Comparison of ENCODE assay signal across 12 mouse cellular contexts in genomic region chr3:127457761-127458419, GRCm38 (mm10). TPM values are rescaled to one million over a fixed set of nuclear protein-coding genes. Genes with fewer than 3 reads are reported as not detected.
DNase-seq lines count a peak whose midpoint lies in the region; ATAC-seq and TF ChIP-seq lines count a peak whose summit lies in the region.
"Had no signal": no experiment of that assay in that cellular context is flagged by ENCODE, and none has a peak within 500 bp of the region (broad histone marks: within the 10 kb centered on the region; RNA-seq: fewer than 3 reads in every experiment).

No protein-coding gene starts in this region.

- peak; percentile 6 for DNase-seq in CD4-positive, CD25-positive, alpha-beta regulatory T cell, adult 2 months (ENCODE audit: low read depth, low spot score)
- no peak for DNase-seq in kidney, postnatal 0 days (ENCODE audit: low spot score)
- DNase-seq in kidney, adult 9 months = no peak
- DNase-seq in brain, adult 2 months (ENCODE audit: low read depth, low spot score) = peak; percentile 37
- DNase-seq in frontal cortex, adult 2 months (ENCODE audit: extremely low spot score in 1 of 2, low spot score in 1 of 2) = no peak
- DNase-seq in right cerebral cortex, postnatal 4 days = no peak
- DNase-seq: cerebellum, adult 11 months had no signal

- H3K4me2 ChIP-seq in kidney, postnatal 0 days (ENCODE audit: low read length) = no peak overlapping the region
- H3K4me2 ChIP-seq in liver, embryonic 12.5 days = peak overlapping the region; percentile 67
- H3K4me2 ChIP-seq: midbrain, embryonic 12.5 days; stomach, embryonic 15.5 days had no signal

- no peak for ATAC-seq in CD4-positive, CD25-positive, alpha-beta regulatory T cell, adult 4 months
- no peak for ATAC-seq in kidney, postnatal 0 days (replicated peaks; ENCODE audit: low FRiP score, low read depth)
- ATAC-seq in liver, embryonic 12.5 days = peak; percentile 6; the same call in 1 of the 2 replicates

- no peak overlapping the region for H3K9ac ChIP-seq in kidney, postnatal 0 days (ENCODE audit: low read depth, low read length)
- peak overlapping the region; percentile 46 for H3K9ac ChIP-seq in liver, embryonic 12.5 days
- H3K9ac ChIP-seq: midbrain, embryonic 12.5 days; stomach, embryonic 15.5 days had no signal

- WGBS in kidney, postnatal 0 days = 26% methylated on average over 5 of the region's 5 CpGs
- 17% methylated on average over 5 of the region's 5 CpGs for WGBS in liver, embryonic 12.5 days (ENCODE audit: insufficient replicate concordance)

- no peaks in the 10 kb centered on the region for H3K27me3 ChIP-seq in kidney, postnatal 0 days (ENCODE audit: insufficient read depth, low read length)
- no peaks in the 10 kb centered on the region; the same call in 1 of the 2 replicates for H3K27me3 ChIP-seq in liver, embryonic 12.5 days (replicated peaks)
- H3K27me3 ChIP-seq: stomach, embryonic 15.5 days had no signal

- H3K36me3 ChIP-seq in kidney, postnatal 0 days (ENCODE audit: insufficient read depth, low read length) = no peaks in the 10 kb centered on the region
- H3K36me3 ChIP-seq in liver, embryonic 12.5 days = no peaks in the 10 kb centered on the region
- H3K36me3 ChIP-seq: forebrain, embryonic 10.5 days; midbrain, embryonic 12.5 days; stomach, embryonic 15.5 days had no signal

- H3K4me3 ChIP-seq in kidney, postnatal 0 days (replicated peaks; ENCODE audit: low read depth, low read length) = no peak overlapping the region
- H3K4me3 ChIP-seq in liver, embryonic 12.5 days = peak overlapping the region; percentile 39
- H3K4me3 ChIP-seq: forebrain, embryonic 10.5 days; midbrain, embryonic 12.5 days; stomach, embryonic 15.5 days had no signal

- TF ChIP-seq CTCF in kidney, postnatal 0 days (IDR thresholded peaks at IDR 0.05; ENCODE audit: low read depth) = peak; percentile 41

- H3K27ac ChIP-seq in kidney, postnatal 0 days = no peak overlapping the region
- H3K27ac ChIP-seq in liver, embryonic 12.5 days = peak overlapping the region; percentile 62
- H3K27ac ChIP-seq: forebrain, embryonic 10.5 days; midbrain, embryonic 12.5 days; stomach, embryonic 15.5 days had no signal

- no peaks in the 10 kb centered on the region for H3K9me3 ChIP-seq in kidney, postnatal 0 days (replicated peaks; ENCODE audit: low read length)
- H3K9me3 ChIP-seq in liver, embryonic 12.5 days (replicated peaks) = no peaks in the 10 kb centered on the region
- H3K9me3 ChIP-seq: forebrain, embryonic 10.5 days; midbrain, embryonic 12.5 days; stomach, embryonic 15.5 days had no signal

- no peaks in the 10 kb centered on the region for H3K4me1 ChIP-seq in kidney, postnatal 0 days (replicated peaks; ENCODE audit: insufficient read depth, low read length)
- H3K4me1 ChIP-seq in liver, embryonic 12.5 days = peaks cover 34% of the 10 kb centered on the region
- H3K4me1 ChIP-seq: stomach, embryonic 15.5 days had no signal

RNA-seq across cellular contexts. Expression of gene Ank2, which starts 41.3 kb away (rescaled TPM):
- under 1 TPM; 0.23 to 0.32 TPM for polyA plus RNA-seq in CD4-positive, CD25-positive, alpha-beta regulatory T cell, adult 4 months (2017; shearing (Covaris generic))
- polyA plus RNA-seq in kidney, postnatal 0 days (2015; fragmentation: Nextera tagmentation; extraction: Ambion mirVana) = 4.1 and 4.7 TPM in 2 replicates
- polyA plus RNA-seq in liver, embryonic 12.5 days (2016; fragmentation: Nextera tagmentation; extraction: Ambion mirVana) = 9.0 and 10.1 TPM in 2 replicates
- 380 and 402 TPM in 2 replicates for polyA plus RNA-seq in frontal cortex, adult 2 months (2012; rRNA removed)

Comparison
In these comparisons a context has a peak if more than half of its experiments do, and no peak if none do; other contexts are left out.
1. DNase-seq: peak in CD4-positive, CD25-positive, alpha-beta regulatory T cell, adult 2 months (single experiment) and brain, adult 2 months (single experiment); none in kidney, postnatal 0 days (single experiment), kidney, adult 9 months (single experiment), frontal cortex, adult 2 months (0 of 2) and right cerebral cortex, postnatal 4 days (single experiment).
2. RNA of gene Ank2, which starts 41.3 kb away (polyA plus RNA-seq): 380 to 402 TPM in frontal cortex, adult 2 months; 9.0 to 10.1 TPM in liver, embryonic 12.5 days, 4.1 to 4.7 TPM in kidney, postnatal 0 days and 0.23 to 0.32 TPM in CD4-positive, CD25-positive, alpha-beta regulatory T cell, adult 4 months; every median in the first group is over 10 times any median in the second.